ENCODE assay signal across 1 mouse cellular context in genomic region chr7:109631330-109631729, GRCm38 (mm10).
TF ChIP-seq lines count a peak whose summit lies in the region.

No protein-coding gene starts in this region.

TF ChIP-seq in CH12.LX, 34 proteins besides CTCF, POLR2A, EP300 and RAD21 (continued from another document):
- TF ChIP-seq ELF1 (IDR thresholded peaks at IDR 0.05; ENCODE audit: low read depth, low read length): no peak
- no peak for TF ChIP-seq USF1 (IDR thresholded peaks at IDR 0.05; ENCODE audit: low read depth, low read length)
